18 mouse cellular contexts compared by ENCODE assay signal in genomic region chr10:17836275-17836674, GRCm38 (mm10). TPM values are rescaled to one million over a fixed set of nuclear protein-coding genes. Genes with fewer than 3 reads are reported as not detected.
"Had no signal": no experiment of that assay in that cellular context is flagged by ENCODE, and none has a peak within 500 bp of the region (broad histone marks: within the 10 kb centered on the region; RNA-seq: fewer than 3 reads in every experiment).

No protein-coding gene starts in this region.

- H3K27ac ChIP-seq: lung, embryonic 15.5 days; macrophage; midbrain, embryonic 13.5 days; midbrain, embryonic 15.5 days; neural tube, embryonic 12.5 days had no signal

- H3K4me3 ChIP-seq: lung, embryonic 15.5 days; megakaryocyte, embryonic 14.5 days; midbrain, embryonic 13.5 days; midbrain, embryonic 15.5 days; neural tube, embryonic 12.5 days had no signal

- H3K27me3 ChIP-seq: lung, embryonic 15.5 days; megakaryocyte, embryonic 14.5 days; midbrain, embryonic 13.5 days; midbrain, embryonic 15.5 days; neural tube, embryonic 12.5 days had no signal

- DNase-seq: liver, postnatal 0 days; lung, adult 2 months; lung, postnatal 14 days; lung, postnatal 36 days; right cerebral cortex, postnatal 14 days; right cerebral cortex, postnatal 4 days; spleen, adult 18-20 months; thymus, adult 18-20 months; thymus, postnatal 14 days; thymus, postnatal 36 days had no signal

- H3K36me3 ChIP-seq: lung, embryonic 15.5 days; midbrain, embryonic 15.5 days; neural tube, embryonic 12.5 days had no signal

- ATAC-seq: liver, postnatal 0 days; lung, postnatal 0 days; midbrain, embryonic 13.5 days; midbrain, embryonic 15.5 days had no signal

- H3K4me1 ChIP-seq: lung, embryonic 15.5 days had no signal

- H3K9ac ChIP-seq: liver, postnatal 0 days; lung, embryonic 15.5 days; midbrain, embryonic 13.5 days; midbrain, embryonic 15.5 days; neural tube, embryonic 12.5 days had no signal

RNA-seq across cellular contexts. Expression of gene Txlnb, which starts 40.2 kb away (rescaled TPM):
- polyA plus RNA-seq: small intestine, adult 2 months had no signal
